25 mouse cellular contexts compared by ENCODE assay signal in the genomic region with DNA sequence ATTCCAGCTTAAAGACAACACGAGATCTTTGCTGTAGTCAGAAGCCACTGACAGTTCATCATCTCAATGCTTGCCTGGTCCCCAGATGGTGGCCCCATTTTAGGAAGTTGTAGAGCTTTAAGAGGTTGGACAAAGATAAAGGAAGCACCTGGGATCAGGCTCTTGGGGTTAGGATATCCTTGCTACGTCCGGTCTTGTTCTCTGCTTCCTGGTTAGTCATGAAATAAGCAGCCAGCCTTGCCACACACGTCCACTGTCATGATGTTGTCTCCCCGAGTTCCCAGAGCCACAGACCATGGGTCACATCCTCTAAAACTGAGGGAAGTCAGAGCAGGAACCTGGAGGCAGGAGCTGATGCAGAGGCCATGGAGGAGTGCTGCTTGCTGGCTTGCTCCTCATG.
"Had no signal": no experiment of that assay in that cellular context is flagged by ENCODE, and none has a peak within 500 bp of the region (broad histone marks: within the 10 kb centered on the region; RNA-seq: fewer than 3 reads in every experiment).

No protein-coding gene starts in this region.

- H3K4me3 ChIP-seq: gastrocnemius, adult 2 months; heart, embryonic 10.5 days; heart, embryonic 12.5 days; hindbrain, embryonic 13.5 days; hindbrain, embryonic 15.5 days; kidney, embryonic 15.5 days; limb, embryonic 13.5 days; limb, embryonic 15.5 days; liver, embryonic 12.5 days had no signal

- H3K9me3 ChIP-seq: heart, embryonic 10.5 days; hindbrain, embryonic 13.5 days; hindbrain, embryonic 15.5 days; kidney, embryonic 15.5 days; limb, embryonic 13.5 days; limb, embryonic 15.5 days; liver, embryonic 12.5 days had no signal

- DNase-seq: gastrocnemius, adult 2 months; gastrocnemius, postnatal 10 days; gastrocnemius, postnatal 36 days; heart, adult 18-20 months; heart, postnatal 10 days; heart, postnatal 4 days; kidney, adult 2 months; kidney, adult 9 months; kidney, postnatal 14 days; kidney, postnatal 36 days; layer of hippocampus, adult 9-11 months; layer of hippocampus, postnatal 36 days; left cerebral cortex, postnatal 4 days had no signal

- ATAC-seq: inflammation-experienced regulatory T-cells, adult 6 months; intestine, embryonic 16.5 days; liver, embryonic 12.5 days had no signal

- H3K27me3 ChIP-seq: hindbrain, embryonic 13.5 days; hindbrain, embryonic 15.5 days; kidney, embryonic 15.5 days; limb, embryonic 15.5 days; liver, embryonic 12.5 days had no signal

- H3K9ac ChIP-seq: heart, embryonic 12.5 days; hindbrain, embryonic 13.5 days; hindbrain, embryonic 15.5 days; kidney, embryonic 15.5 days; limb, embryonic 13.5 days; limb, embryonic 15.5 days; liver, embryonic 12.5 days; liver, embryonic 14.5 days had no signal

- H3K27ac ChIP-seq: gastrocnemius, adult 2 months; heart, embryonic 10.5 days; hindbrain, embryonic 13.5 days; hindbrain, embryonic 15.5 days; kidney, embryonic 15.5 days; kidney, postnatal 0 days; limb, embryonic 13.5 days; limb, embryonic 15.5 days; liver, embryonic 12.5 days; liver, embryonic 14.5 days had no signal

- H3K4me2 ChIP-seq: heart, embryonic 12.5 days; hindbrain, embryonic 13.5 days; hindbrain, embryonic 15.5 days; kidney, embryonic 15.5 days; limb, embryonic 13.5 days; limb, embryonic 15.5 days; liver, embryonic 12.5 days had no signal

- H3K36me3 ChIP-seq: heart, embryonic 10.5 days; heart, embryonic 12.5 days; hindbrain, embryonic 13.5 days; hindbrain, embryonic 15.5 days; kidney, embryonic 15.5 days; limb, embryonic 13.5 days; limb, embryonic 15.5 days; liver, embryonic 12.5 days had no signal

- H3K4me1 ChIP-seq: heart, embryonic 10.5 days; hindbrain, embryonic 13.5 days; hindbrain, embryonic 15.5 days; kidney, embryonic 15.5 days; limb, embryonic 13.5 days; limb, embryonic 15.5 days; liver, embryonic 12.5 days had no signal
